Mouse (Mus musculus) stomach, embryonic 15.5 days (tissue): Measurements from ENCODE around the gene Grin1. TPM values are rescaled to one million over a fixed set of nuclear protein-coding genes. Genes with fewer than 3 reads are reported as not detected.

ENCODE experiments used
- ATAC-seq: fragments of 200-750 bp; cut with Nextera tagmentation; 2 replicates; pipeline ENCODE4 v1.8.0; 2017; ENCODE audit warnings: low read depth, moderate number of reproducible peaks, moderate TSS enrichment; ENCODE audit not compliant: insufficient read depth, low FRiP score
- H3K27ac ChIP-seq: fragments of 300-500 bp; sonication (generic); 2 replicates; pipeline ENCODE4 v1.5.1; 2015; ENCODE audit warnings: mild to moderate bottlenecking, inconsistent platforms
- H3K27me3 ChIP-seq: fragments of 300-500 bp; sonication (generic); replicated peaks from 2 replicates; pipeline ENCODE4 v1.6.1; 2015; ENCODE audit warnings: inconsistent platforms
- H3K36me3 ChIP-seq: fragments of 300-500 bp; sonication (generic); 2 replicates; pipeline ENCODE4 v1.6.1; 2015; ENCODE audit warnings: inconsistent platforms
- H3K4me1 ChIP-seq: fragments of 300-500 bp; sonication (generic); 2 replicates; pipeline ENCODE4 v1.6.1; 2015; ENCODE audit warnings: inconsistent platforms
- H3K4me2 ChIP-seq: fragments of 300-500 bp; sonication (generic); 2 replicates; pipeline ENCODE4 v1.6.1; 2015; ENCODE audit warnings: mild to moderate bottlenecking, inconsistent platforms
- H3K4me3 ChIP-seq: fragments of 300-500 bp; sonication (generic); replicated peaks from 2 replicates; pipeline ENCODE4 v1.5.1; 2015; ENCODE audit warnings: inconsistent platforms
- H3K9ac ChIP-seq: fragments of 300-500 bp; sonication (generic); 2 replicates; pipeline ENCODE4 v1.6.1; 2015; ENCODE audit warnings: inconsistent platforms
- H3K9me3 ChIP-seq: fragments of 300-500 bp; sonication (generic); 2 replicates; pipeline ENCODE4 v1.6.1; 2016; ENCODE audit warnings: inconsistent platforms
- WGBS: fragments of 180-500 bp; shearing (Covaris S2); methylation state at CpG from one replicate; pipeline ENCODE4 v1.1.7; 2015; 5-methylcytosine and 5-hydroxymethylcytosine counted together
- polyA plus RNA-seq: library from polyadenylated mRNA; unstranded; fragments of >200 nt; fragmentation: Nextera tagmentation; extraction: Ambion mirVana; gene quantifications from 2 replicates; pipeline ENCODE4 v1.2.1, GENCODE M21; 2015

The Grin1 gene
- polyA plus RNA-seq, 1 experiment from 2014 or later = 1.9 TPM

DNA sequence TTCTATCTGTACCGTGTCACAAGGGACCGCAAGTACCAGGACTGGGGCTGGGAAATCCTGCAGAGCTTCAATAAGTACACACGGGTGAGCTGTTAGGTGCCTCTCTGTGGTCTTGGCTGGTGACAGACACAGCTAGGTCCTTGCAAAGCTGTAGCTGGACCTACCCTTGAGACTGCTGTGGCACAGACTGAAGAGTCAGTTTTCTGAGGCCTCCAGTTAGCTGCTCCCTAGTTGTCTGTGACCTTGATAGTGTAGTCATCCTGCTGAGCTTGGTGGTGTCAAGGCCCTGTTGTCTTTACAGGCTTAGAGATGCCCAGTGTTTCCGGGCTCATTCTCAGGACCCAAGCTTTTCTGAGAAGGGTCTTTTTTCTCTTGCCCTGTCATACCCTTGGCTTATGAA lies 30.5 kb upstream of the Grin1 start:
- H3K27me3 ChIP-seq = no peaks in the 10 kb centered on the region
- H3K9ac ChIP-seq = no peak overlapping the region
- no peak overlapping the region for H3K4me3 ChIP-seq
- no peak for ATAC-seq
- H3K9me3 ChIP-seq = no peaks in the 10 kb centered on the region
- peaks cover 68% of the 10 kb centered on the region for H3K36me3 ChIP-seq
- H3K27ac ChIP-seq = no peak overlapping the region
- WGBS = 91% methylated on average over 4 of the region's 4 CpGs
- no peaks in the 10 kb centered on the region for H3K4me1 ChIP-seq
- H3K4me2 ChIP-seq = no peak overlapping the region

DNA sequence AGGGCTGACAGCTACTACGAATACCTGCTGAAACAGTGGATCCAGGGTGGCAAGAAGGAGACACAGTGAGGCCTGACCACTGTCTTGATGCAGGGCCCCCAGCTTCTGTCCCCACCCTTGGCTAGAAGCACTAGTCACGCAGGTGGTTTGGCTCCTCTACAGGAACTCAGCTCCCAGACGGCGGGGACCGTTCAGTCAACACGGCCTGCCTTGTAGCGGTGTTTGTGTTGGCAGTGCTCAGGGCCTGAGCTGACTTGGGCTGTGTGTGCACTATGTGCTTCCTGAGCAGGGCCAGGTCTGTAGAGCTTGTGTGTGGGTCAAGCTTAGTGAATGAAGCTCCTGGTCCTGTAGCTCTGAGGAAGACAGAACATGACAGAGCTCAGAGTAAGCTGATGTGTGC lies 29.2 kb upstream of the Grin1 start:
- 94% methylated on average over 7 of the region's 7 CpGs for WGBS
- no peaks in the 10 kb centered on the region for H3K9me3 ChIP-seq

DNA sequence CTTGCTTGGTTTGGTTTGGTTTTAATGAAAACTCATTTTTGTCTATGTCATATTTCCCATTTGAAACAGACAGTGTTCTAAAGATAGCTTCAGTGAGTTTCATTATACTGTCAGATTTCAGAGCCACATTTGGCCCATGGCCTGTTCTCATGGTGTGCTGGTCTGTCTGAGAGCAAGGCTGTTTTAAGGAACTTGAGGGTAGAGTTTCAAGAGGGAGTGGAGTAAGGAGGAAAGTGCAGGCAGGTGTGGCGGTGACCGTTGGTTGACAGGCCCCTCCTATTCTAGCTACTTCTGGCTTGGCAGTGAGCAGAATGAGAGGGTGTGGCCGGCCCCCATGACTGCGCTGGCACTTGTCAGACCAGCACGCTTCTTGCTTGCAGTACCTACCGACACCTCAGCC lies 19.3 kb upstream of the Grin1 start:
- Histone ChIP-seq H3K36me3 (peaks cover 66% of the 10 kb centered on the region), H3K9me3 (no peaks in the 10 kb centered on the region), H3K27me3 (no peaks in the 10 kb centered on the region), H3K27ac (no peak overlapping the region), H3K4me1 (peaks cover 9% of the 10 kb centered on the region; the same call in 1 of the 2 replicates), H3K9ac (no peak overlapping the region), H3K4me2 (no peak overlapping the region), H3K4me3 (no peak overlapping the region)
- 90% methylated on average over 6 of the region's 6 CpGs for WGBS
- no peak for ATAC-seq

More for the DNA sequence above, 29.2 kb upstream of the Grin1 start:
- H3K9ac ChIP-seq = no peak overlapping the region
- ATAC-seq = no peak
- no peaks in the 10 kb centered on the region for H3K27me3 ChIP-seq
- H3K36me3 ChIP-seq = peaks cover 77% of the 10 kb centered on the region
- no peaks in the 10 kb centered on the region for H3K4me1 ChIP-seq
- H3K4me3 ChIP-seq = no peak overlapping the region
- no peak overlapping the region for H3K27ac ChIP-seq
- no peak overlapping the region for H3K4me2 ChIP-seq

DNA sequence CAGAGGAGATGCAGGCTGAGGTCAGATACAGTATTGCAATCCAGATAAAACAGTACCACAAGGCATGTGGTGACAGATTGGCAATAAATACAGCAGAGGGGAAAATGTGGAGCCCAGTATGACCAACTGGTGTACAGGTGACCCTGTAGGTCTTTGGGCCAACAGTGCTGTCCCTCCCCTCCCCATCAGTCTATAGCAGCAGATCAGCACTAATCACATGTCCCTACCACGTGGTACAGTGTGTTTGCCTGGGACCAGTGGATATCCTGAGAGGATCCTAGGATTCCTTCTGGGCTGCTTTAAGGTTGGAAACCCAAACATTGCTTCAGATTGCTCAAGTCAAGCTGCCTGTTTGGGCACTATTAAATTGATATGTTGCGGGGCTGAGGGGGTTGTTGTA lies 14.6 kb upstream of the Grin1 start:
- ATAC-seq = no peak
- Histone ChIP-seq H3K4me2 (peak overlapping the region; percentile 69), H3K27me3 (no peaks in the 10 kb centered on the region), H3K9me3 (no peaks in the 10 kb centered on the region), H3K4me3 (peak overlapping the region; percentile 73), H3K9ac (peak overlapping the region; percentile 62; the same call in 1 of the 2 replicates), H3K27ac (no peak overlapping the region), H3K4me1 (peaks cover 12% of the 10 kb centered on the region; the same call in 1 of the 2 replicates), H3K36me3 (peaks cover 40% of the 10 kb centered on the region)
- WGBS = 74% methylated on average over 2 of the region's 2 CpGs

DNA sequence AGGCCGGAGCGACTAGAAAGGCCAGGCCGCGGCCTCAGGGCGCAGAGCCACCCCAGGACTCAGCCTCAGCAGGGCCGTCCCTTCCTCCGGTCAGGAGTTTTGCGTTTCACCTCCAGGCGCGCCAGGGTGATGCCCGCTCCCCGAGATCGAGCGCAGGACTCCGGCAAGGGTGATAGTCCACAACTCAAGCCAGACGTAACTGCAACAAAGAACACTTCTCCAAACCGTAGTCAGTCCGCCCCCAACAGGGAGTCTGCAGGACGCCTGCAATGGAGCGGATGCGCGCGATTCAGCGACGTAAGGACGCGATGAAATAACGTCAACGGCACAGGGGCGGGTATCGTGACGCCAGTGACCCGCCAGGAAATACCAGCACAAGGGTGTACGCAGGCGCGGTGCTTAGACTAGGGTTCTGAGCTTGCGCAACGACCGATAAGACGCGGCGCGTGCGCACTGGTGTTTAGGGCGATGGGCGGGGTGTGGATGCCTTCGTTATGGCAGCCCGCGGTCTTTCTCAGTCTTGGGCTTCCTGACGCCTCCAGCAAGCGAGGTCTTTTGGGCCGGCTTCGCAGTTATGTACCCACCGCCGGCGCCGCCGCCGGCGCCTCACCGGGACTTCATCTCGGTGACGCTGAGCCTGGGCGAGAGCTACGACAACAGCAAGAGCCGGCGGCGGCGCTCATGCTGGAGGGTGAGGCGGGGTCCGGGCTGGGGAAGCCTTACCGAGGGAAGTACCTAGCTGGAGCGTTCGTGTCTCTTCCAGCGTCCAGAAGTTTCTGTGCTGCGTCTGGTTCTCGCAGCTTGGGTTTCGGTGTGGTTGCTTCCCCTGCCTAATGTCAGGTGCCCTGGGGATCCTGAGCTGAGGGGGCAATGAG lies 13.5 kb upstream of the Grin1 start, which contains the start of gene Man1b1:
TSS of gene Man1b1 (plus strand) at position 53 of the 875 bp plus-strand sequence.
- WGBS = under 1% methylated on average over 78 of the region's 78 CpGs
- peak; percentile 97 for ATAC-seq

DNA sequence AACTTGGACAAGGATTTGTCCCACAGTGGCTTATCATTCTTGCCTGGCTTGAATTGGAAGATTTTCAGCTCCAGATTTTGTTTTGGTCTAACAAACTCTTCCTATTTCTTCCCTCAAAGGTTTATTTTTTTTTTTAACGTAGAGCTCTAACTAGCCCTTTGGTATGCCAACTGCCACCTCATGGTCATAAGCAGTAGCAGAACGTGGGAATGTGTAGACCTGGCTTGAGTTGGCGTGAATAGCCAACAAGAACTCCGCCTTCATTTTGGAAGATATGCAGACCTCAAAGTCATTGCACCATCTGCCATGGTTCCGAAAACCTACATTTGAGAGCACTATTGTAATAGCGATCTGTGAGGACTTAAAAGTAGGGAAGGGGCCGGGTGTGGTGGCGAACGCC lies 12.5 kb upstream of the Grin1 start:
- WGBS = 55% methylated on average over 9 of the region's 9 CpGs
- peak overlapping the region; percentile 73 for H3K4me3 ChIP-seq
- H3K4me1 ChIP-seq = peaks cover 12% of the 10 kb centered on the region; the same call in 1 of the 2 replicates
- no peak overlapping the region for H3K9ac ChIP-seq
- H3K4me2 ChIP-seq = peak overlapping the region; percentile 61
- H3K9me3 ChIP-seq = no peaks in the 10 kb centered on the region
- no peaks in the 10 kb centered on the region for H3K27me3 ChIP-seq
- peaks cover 22% of the 10 kb centered on the region for H3K36me3 ChIP-seq
- no peak overlapping the region for H3K27ac ChIP-seq
- ATAC-seq = no peak

More for the DNA sequence above, 13.5 kb upstream of the Grin1 start, which contains the start of gene Man1b1:
- Histone ChIP-seq H3K4me3 (peak within 1 kb of the TSS; percentile 73), H3K36me3 (peaks cover 33% of the 10 kb centered on the region), H3K4me2 (peak within 1 kb of the TSS; percentile 69), H3K9me3 (no peaks in the 10 kb centered on the region), H3K9ac (peak within 1 kb of the TSS; percentile 68), H3K4me1 (peaks cover 12% of the 10 kb centered on the region; the same call in 1 of the 2 replicates), H3K27me3 (no peaks in the 10 kb centered on the region), H3K27ac (peak within 1 kb of the TSS; percentile 82)

DNA sequence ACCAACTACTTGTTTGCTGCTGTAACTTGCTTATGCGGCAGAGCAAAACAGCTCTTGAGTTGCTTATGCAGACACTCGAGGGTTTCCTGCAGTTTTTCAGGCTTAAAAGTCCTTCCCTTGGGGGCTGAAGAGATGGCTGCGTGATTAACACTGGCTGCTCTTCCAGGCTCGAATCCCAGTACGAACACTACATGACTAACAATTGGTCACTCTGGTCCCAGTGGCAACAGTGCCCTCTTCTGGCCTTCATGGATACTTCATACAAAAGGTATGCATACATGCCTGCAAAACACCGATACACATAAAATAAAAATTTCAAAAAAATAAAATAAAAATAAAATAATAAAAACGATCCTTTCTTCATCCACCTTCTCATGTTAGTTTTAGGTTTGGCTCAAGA lies 9.5 kb upstream of the Grin1 start:
- Histone ChIP-seq H3K27ac (no peak overlapping the region), H3K9ac (no peak overlapping the region), H3K36me3 (no peaks in the 10 kb centered on the region), H3K27me3 (no peaks in the 10 kb centered on the region), H3K4me1 (peaks cover 4% of the 10 kb centered on the region; the same call in 1 of the 2 replicates), H3K4me2 (no peak overlapping the region), H3K4me3 (no peak overlapping the region), H3K9me3 (no peaks in the 10 kb centered on the region)
- WGBS = 40% methylated on average over 7 of the region's 7 CpGs
- no peak for ATAC-seq

DNA sequence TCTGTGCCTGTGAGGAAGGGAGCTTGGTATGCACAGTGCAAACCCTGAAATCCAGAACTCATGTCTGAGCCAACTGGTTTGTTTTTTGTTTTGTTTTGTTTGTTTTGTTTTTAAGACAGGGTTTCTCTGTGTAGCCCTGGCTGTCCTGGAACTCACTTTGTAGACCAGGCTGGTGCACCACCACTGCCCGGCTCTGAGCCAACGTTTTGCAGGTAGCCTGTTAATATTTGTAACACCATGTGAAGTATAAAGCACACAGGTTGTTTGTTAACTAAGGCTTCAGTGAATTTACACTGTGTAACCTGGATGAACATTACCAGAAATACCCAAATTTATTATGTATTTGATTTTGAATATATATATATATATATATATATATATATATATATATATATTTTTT lies 7.0 kb upstream of the Grin1 start:
- Histone ChIP-seq H3K36me3 (no peaks in the 10 kb centered on the region), H3K4me2 (no peak overlapping the region), H3K4me1 (no peaks in the 10 kb centered on the region), H3K27ac (no peak overlapping the region), H3K27me3 (no peaks in the 10 kb centered on the region), H3K9me3 (no peaks in the 10 kb centered on the region), H3K4me3 (no peak overlapping the region), H3K9ac (no peak overlapping the region)
- 69% methylated on average over 2 of the region's 2 CpGs for WGBS
- no peak for ATAC-seq

DNA sequence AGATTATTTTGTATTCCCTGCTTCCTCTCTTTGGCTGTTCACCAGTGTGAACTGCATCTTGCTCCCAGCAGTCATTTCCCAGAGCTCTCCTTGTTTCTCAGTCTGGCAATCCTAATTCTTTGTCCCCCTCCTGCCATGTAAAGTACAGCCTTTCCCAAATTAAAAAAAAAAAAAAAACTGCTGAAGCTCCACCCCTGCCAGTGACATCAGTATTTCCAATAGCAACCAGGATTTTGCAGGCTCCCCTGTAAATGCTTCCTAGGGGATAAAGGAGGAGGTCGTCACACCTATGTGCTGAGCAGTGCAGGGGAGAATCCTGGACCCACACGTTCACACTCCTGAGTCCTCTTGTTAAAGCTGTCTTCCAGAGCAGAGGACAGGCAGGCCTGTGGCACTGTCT lies 1.1 kb upstream of the Grin1 start:
- H3K36me3 ChIP-seq = no peaks in the 10 kb centered on the region
- H3K27ac ChIP-seq = no peak overlapping the region
- ATAC-seq = no peak
- peaks cover 40% of the 10 kb centered on the region for H3K27me3 ChIP-seq
- no peak overlapping the region for H3K4me3 ChIP-seq
- H3K9ac ChIP-seq = no peak overlapping the region
- no peak overlapping the region for H3K4me2 ChIP-seq
- no peaks in the 10 kb centered on the region for H3K9me3 ChIP-seq
- peaks cover 3% of the 10 kb centered on the region; the same call in 1 of the 2 replicates for H3K4me1 ChIP-seq
- 31% methylated on average over 2 of the region's 2 CpGs for WGBS

DNA sequence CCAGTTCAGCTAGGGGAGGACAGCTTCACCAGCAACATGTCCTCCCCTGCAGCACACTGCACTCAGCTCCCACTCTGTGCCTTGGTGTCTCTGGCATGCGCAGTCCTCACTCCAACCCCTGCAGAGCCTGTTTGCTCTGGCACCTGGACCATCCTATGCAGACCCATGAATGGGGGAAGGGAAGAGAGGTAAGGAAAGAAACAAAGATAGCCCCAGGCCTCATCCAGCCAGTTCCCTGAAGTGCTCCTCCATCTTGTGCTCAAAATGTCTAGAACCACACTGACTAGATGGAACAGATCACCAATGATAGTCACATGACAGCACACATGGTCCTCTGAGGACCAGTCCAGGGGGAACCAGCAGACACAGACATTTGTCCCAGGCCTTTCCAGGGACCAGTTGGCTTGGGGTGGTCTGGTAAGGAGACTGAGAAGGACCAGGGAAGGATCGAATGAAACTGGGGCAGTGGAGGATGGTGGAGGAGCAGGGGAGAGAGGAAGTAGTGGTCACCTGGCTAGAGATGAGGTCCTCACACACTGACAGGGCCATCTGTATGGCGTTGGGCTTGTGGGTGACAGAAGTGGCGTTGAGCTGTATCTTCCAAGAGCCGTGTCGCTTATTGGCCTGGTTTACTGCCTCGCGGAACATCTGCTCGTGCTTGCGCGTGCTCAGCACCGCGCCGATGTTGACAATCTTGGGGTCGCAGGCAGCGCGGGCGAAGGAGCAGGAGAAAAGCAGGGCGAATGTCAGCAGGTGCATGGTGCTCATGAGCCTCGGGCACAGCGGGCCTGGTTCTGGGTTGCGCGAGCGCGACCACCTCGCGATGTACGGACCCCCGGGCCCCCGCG lies 644 bp downstream of the Grin1 start:
- ATAC-seq = peak; percentile 18; the same call in 1 of the 2 replicates

DNA sequence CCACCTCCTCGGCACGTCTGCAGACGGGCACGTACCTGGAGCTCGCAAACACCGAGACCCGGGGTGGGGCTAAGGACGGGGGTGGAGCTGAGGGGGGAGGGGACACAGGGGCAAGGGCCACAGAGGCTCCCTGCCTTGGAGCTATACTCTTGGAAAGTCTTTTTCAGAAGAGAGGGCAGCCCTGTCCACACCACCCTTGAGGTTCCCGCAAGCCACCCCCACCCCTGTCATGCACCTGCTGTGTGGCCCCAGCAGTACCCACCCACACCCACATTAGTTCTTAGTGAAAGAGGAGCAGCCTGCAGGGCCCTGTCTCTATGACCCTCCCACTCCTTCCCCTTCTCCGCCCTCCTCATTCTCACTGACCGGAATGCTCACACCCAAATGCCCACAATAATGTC lies 7.5 kb downstream of the Grin1 start:
- Histone ChIP-seq H3K27ac (no peak overlapping the region), H3K4me1 (no peaks in the 10 kb centered on the region), H3K4me3 (0 out of 2 replicates have a peak overlapping the region, but pooled peaks have one; percentile 11), H3K9me3 (no peaks in the 10 kb centered on the region), H3K27me3 (peaks cover 65% of the 10 kb centered on the region), H3K9ac (no peak overlapping the region), H3K36me3 (no peaks in the 10 kb centered on the region), H3K4me2 (peak overlapping the region; percentile 39; the same call in 1 of the 2 replicates)
- 7% methylated on average over 11 of the region's 11 CpGs for WGBS
- ATAC-seq = 0 out of 2 replicates have a peak, but pooled peaks have one; percentile 22

More for the DNA sequence above, 644 bp downstream of the Grin1 start:
- H3K27ac ChIP-seq = no peak overlapping the region
- 5% methylated on average over 31 of the region's 31 CpGs for WGBS
- H3K9ac ChIP-seq = no peak overlapping the region
- no peaks in the 10 kb centered on the region for H3K36me3 ChIP-seq
- peaks cover 3% of the 10 kb centered on the region; the same call in 1 of the 2 replicates for H3K4me1 ChIP-seq
- peak overlapping the region; percentile 66 for H3K4me2 ChIP-seq
- peak overlapping the region; percentile 27 for H3K4me3 ChIP-seq
- peaks cover 43% of the 10 kb centered on the region for H3K27me3 ChIP-seq
- no peaks in the 10 kb centered on the region for H3K9me3 ChIP-seq
